Mouse (Mus musculus) spleen, adult 2 months (tissue): Measurements from ENCODE around the gene Hps1.

Source experiments
- CTCF ChIP-seq: fragments of 200-500 bp; IDR thresholded peaks from 2 replicates; pipeline ENCODE4 v1.5.1; 2011; ENCODE audit warnings: mild to moderate bottlenecking, inconsistent platforms; ENCODE audit not compliant: insufficient read depth, insufficient read length, insufficient replicate concordance; ENCODE audit errors: extremely low read depth
- POLR2A ChIP-seq: fragments of 200-500 bp; IDR thresholded peaks from 2 replicates; pipeline ENCODE4 v1.6.1; 2011; ENCODE audit warnings: low read depth, low read length, inconsistent platforms

- TF ChIP-seq CTCF, result no peak
- TF ChIP-seq POLR2A, result no peak
These were observed 52.4 kb downstream of the Hps1 start for GRCm38 (mm10) chr19:42727424-42727823.
